Mouse (Mus musculus) ES-Bruce4 (cell line): Measurements from ENCODE around the gene Siah2. TPM values are rescaled to one million over a fixed set of nuclear protein-coding genes. Genes with fewer than 3 reads are reported as not detected.

Experiments
- H3K27ac ChIP-seq: 2 replicates; pipeline ENCODE4 v1.5.1; 2012; ENCODE audit warnings: low read length, inconsistent platforms; ENCODE audit not compliant: insufficient read depth
- H3K27me3 ChIP-seq: 2 replicates; pipeline ENCODE4 v1.6.1; 2012; ENCODE audit warnings: mild to moderate bottlenecking, low read length, inconsistent platforms; ENCODE audit not compliant: control insufficient read depth, poor library complexity, insufficient read depth, severe bottlenecking
- H3K36me3 ChIP-seq: 2 replicates; pipeline ENCODE4 v1.6.1; 2012; ENCODE audit warnings: inconsistent platforms, mild to moderate bottlenecking, low read length, moderate library complexity; ENCODE audit not compliant: control insufficient read depth, poor library complexity, insufficient read depth, severe bottlenecking
- H3K4me1 ChIP-seq: one replicate; pipeline ENCODE4 v1.8.1; 2011; ENCODE audit warnings: low read length; ENCODE audit not compliant: control insufficient read depth, insufficient read depth
- H3K4me3 ChIP-seq: 2 replicates; pipeline ENCODE4 v1.5.1; 2011; ENCODE audit warnings: low read depth, mild to moderate bottlenecking, low read length
- H3K9ac ChIP-seq: 2 replicates; pipeline ENCODE4 v1.6.1; 2012; ENCODE audit warnings: low read depth, mild to moderate bottlenecking, inconsistent platforms; ENCODE audit not compliant: poor library complexity, severe bottlenecking
- H3K9me3 ChIP-seq: replicated peaks from 2 replicates; pipeline ENCODE4 v1.6.1; 2012; ENCODE audit warnings: mild to moderate bottlenecking, low read length, inconsistent platforms; ENCODE audit not compliant: control insufficient read depth, poor library complexity, insufficient read depth, severe bottlenecking
- CTCF ChIP-seq: IDR thresholded peaks from one replicate; pipeline ENCODE4 v1.8.1; 2011; ENCODE audit warnings: low read depth, low read length
- EP300 ChIP-seq: IDR thresholded peaks from 2 replicates; pipeline ENCODE4 v1.6.1; 2011; ENCODE audit warnings: low read depth, low read length; ENCODE audit not compliant: insufficient read depth
- POLR2A ChIP-seq: IDR thresholded peaks from one replicate; pipeline ENCODE4 v1.8.1; 2011; ENCODE audit warnings: low read length; ENCODE audit not compliant: insufficient read depth
- polyA plus RNA-seq: library from polyadenylated mRNA; stranded (reverse); fragments of >200 nt; gene quantifications from 2 replicates; pipeline ENCODE4 v1.2.4, GENCODE M21; 2011; ENCODE audit warnings: low read depth; ENCODE audit not compliant: missing spikeins, insufficient read depth, insufficient read length

Siah2 gene
- polyA plus RNA-seq, 1 experiment: 8.9 TPM

GRCm38 (mm10) chr3:58702329-58702728 is 10.1 kb upstream of the Siah2 start:
- Histone ChIP-seq H3K27ac (no peak overlapping the region), H3K4me1 (no peaks in the 10 kb centered on the region), H3K4me3 (no peak overlapping the region), H3K36me3 (no peaks in the 10 kb centered on the region), H3K27me3 (no peaks in the 10 kb centered on the region; the same call in 1 of the 2 replicates), H3K9ac (no peak overlapping the region), H3K9me3 (no peaks in the 10 kb centered on the region)
- no peak for TF ChIP-seq EP300
- TF ChIP-seq POLR2A: no peak
- TF ChIP-seq CTCF: no peak

DNA sequence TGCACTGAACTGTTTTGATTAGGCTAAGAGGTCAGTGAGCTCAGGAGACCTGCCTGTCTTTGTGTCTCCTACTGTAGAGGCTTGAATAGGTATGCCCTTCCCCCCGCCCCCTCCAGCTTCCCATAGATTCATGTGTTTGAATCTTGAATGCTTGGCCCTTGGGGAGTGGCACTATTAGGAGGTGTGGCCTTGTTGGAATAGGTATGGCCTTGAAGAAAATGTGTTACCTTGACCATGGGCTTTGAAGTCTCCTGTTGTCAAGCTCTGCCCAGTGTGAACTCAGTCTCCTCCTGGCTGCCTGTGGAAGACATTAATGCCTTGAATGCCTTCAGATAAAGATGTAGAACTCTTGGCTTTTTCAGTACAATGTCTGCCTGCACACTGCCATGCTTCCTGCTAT is 9.2 kb upstream of the Siah2 start:
- H3K36me3 ChIP-seq: no peaks in the 10 kb centered on the region
- no peak for TF ChIP-seq EP300
- H3K9ac ChIP-seq: no peak overlapping the region

DNA sequence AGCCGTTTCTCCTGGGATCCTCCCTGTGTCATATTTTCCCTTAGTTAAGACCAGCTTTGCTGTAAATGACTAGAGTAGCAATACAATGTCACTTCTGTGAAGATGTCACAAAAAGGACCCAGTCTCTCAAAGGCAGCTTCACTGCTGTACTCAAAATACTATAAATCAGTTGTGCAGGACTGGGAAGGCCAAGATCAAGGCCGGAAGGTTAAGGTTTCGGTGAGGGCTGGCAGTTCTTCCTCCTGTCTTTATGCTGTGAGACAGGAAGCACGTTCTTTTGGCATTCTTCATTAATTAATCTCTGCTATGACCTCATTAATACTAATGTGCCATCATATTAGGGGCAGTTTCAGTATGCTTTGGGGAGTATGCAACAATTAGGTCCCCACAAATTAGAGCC is 5.7 kb upstream of the Siah2 start:
- no peaks in the 10 kb centered on the region for H3K9me3 ChIP-seq
- H3K4me1 ChIP-seq: no peaks in the 10 kb centered on the region
- H3K27ac ChIP-seq: no peak overlapping the region
- no peak overlapping the region for H3K4me3 ChIP-seq
- peaks cover 7% of the 10 kb centered on the region for H3K27me3 ChIP-seq
- no peak for TF ChIP-seq CTCF
- no peak for TF ChIP-seq EP300
- TF ChIP-seq POLR2A: no peak
- H3K9ac ChIP-seq: no peak overlapping the region
- no peaks in the 10 kb centered on the region for H3K36me3 ChIP-seq

More for the DNA sequence above, 9.2 kb upstream of the Siah2 start:
- Histone ChIP-seq H3K9me3 (no peaks in the 10 kb centered on the region), H3K4me3 (no peak overlapping the region), H3K27me3 (no peaks in the 10 kb centered on the region; the same call in 1 of the 2 replicates), H3K4me1 (no peaks in the 10 kb centered on the region), H3K27ac (no peak overlapping the region)

- peaks cover 7% of the 10 kb centered on the region for H3K27me3 ChIP-seq
- H3K27ac ChIP-seq: no peak overlapping the region
- H3K4me1 ChIP-seq: no peaks in the 10 kb centered on the region
- no peaks in the 10 kb centered on the region for H3K36me3 ChIP-seq
- no peak overlapping the region for H3K4me3 ChIP-seq
- H3K9me3 ChIP-seq: no peaks in the 10 kb centered on the region
- no peak for TF ChIP-seq EP300
- TF ChIP-seq POLR2A: no peak
- no peak for TF ChIP-seq CTCF
- H3K9ac ChIP-seq: no peak overlapping the region
These were observed 4.6 kb upstream of the Siah2 start for GRCm38 (mm10) chr3:58696806-58697205.

DNA sequence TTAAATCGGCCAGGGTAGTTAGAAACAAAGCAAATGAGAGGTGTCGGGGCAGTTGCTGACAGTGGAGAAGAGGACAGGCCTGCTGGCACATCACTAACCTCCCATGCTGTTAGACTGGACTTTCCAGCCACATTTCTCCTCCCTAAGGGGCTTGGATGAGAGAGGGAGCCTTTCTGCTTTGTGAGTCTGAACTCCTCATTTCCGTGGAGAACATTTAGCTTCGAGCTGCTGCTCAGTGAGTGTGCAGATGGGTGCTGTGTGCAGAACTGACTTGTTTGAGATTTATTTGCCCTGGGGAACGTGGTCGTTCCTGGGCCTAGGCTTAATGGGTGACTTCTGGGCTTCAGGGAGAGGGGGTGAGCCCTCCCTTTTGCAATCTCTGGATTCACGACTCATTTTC is 3.3 kb upstream of the Siah2 start:
- Histone ChIP-seq H3K27me3 (peaks cover 14% of the 10 kb centered on the region), H3K9ac (no peak overlapping the region), H3K36me3 (no peaks in the 10 kb centered on the region), H3K27ac (no peak overlapping the region), H3K4me1 (no peaks in the 10 kb centered on the region), H3K9me3 (no peaks in the 10 kb centered on the region), H3K4me3 (no peak overlapping the region)
- TF ChIP-seq POLR2A: no peak

- TF ChIP-seq EP300 (no peak), CTCF (no peak), POLR2A (no peak)
- Histone ChIP-seq H3K27me3 (peaks cover 14% of the 10 kb centered on the region), H3K9me3 (no peaks in the 10 kb centered on the region), H3K4me1 (no peaks in the 10 kb centered on the region), H3K9ac (no peak overlapping the region), H3K27ac (no peak overlapping the region), H3K4me3 (no peak overlapping the region), H3K36me3 (no peaks in the 10 kb centered on the region)
These were observed 2.8 kb upstream of the Siah2 start for GRCm38 (mm10) chr3:58695044-58695443.
